Mouse (Mus musculus) activated CD4-positive, CD25-positive, alpha-beta regulatory T cell, adult 9 weeks (primary cell): ENCODE measurements around the gene Gm43517. TPM values are rescaled to one million over a fixed set of nuclear protein-coding genes. Genes with fewer than 3 reads are reported as not detected.

Experiments used
- polyA plus RNA-seq: library from polyadenylated mRNA; unstranded; fragments of 100-300 nt; shearing (Covaris generic); gene quantifications from one replicate; pipeline ENCODE4 v1.2.1, GENCODE M21; 2017

Gene Gm43517
- polyA plus RNA-seq = not detected

DNA sequence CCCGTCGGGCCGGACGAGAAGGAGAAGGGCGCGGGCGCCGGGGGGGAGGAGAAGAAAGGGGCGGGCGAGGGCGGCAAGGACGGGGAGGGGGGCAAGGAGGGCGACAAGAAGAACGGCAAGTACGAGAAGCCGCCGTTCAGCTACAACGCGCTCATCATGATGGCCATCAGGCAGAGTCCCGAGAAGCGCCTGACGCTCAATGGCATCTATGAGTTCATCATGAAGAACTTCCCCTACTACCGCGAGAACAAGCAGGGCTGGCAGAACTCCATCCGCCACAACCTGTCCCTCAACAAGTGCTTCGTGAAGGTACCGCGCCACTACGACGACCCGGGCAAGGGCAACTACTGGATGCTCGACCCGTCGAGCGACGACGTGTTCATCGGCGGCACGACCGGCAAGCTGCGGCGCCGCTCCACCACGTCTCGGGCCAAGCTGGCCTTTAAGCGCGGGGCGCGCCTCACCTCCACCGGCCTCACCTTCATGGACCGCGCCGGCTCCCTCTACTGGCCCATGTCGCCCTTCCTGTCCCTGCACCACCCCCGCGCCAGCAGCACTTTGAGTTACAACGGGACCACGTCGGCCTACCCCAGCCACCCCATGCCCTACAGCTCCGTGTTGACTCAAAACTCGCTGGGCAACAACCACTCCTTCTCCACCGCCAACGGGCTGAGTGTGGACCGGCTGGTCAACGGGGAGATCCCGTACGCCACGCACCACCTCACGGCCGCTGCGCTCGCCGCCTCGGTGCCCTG is at the start of gene Gm43517:
Gm43517 (plus strand) TSS at position 299 of the 755 bp plus-strand sequence.

DNA sequence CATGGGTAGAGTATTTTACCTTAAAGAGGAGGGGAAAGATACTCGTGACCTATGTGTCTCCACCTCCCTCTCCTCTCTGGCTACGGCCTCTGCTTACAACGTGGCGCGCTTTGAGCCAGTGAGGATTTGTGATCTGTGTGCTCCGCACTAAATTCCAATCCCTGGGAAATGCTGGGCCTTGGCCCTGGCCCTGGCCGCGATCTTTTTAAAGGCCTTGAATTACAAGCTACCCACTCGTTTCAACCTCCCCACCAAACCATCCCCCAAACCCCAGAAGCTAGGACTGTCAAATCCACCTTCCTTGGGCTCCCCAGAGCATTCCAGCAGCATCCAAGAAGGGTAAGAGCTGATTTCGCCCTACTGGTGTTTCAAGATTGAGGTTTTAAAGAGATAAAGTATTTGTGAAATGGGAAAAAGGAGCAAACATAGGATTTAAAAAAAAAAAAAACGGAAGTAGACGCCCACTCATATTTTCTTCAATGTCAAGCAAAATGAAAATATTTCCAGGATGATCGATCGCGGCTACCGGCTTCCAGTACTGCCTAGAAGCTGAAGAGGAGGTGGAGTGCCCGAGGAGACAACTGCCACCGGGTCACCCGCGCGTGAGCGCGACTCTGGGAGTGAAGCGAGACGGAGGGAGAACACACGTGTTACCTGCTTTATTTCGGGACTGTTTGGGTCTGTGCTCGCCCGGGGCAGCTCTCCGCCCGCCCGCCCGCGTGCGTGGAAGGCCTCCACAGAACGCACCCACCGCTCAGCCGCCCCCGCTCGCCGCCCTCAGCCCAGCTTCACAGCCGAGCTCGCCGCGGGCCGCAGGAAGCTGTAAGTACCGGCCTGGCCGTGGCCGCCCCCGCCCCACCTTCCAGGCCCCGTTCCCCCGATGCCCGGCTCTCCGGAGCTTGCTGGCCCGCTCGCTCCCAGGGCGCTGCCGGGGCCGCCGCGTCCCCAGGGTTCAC is 2.1 kb upstream of the Gm43517 start, which contains the start of gene Foxg1:
Foxg1 (plus strand) TSS at position 96 of the 956 bp plus-strand sequence.

Other genes with a start within 250 kb of the Gm43517 start
- not detected for gene Foxg1, start 2.5 kb upstream of the Gm43517 start, polyA plus RNA-seq